In genomic region chr17:30792396-30792795, GRCm38 (mm10) we compare ENCODE assay signal across 20 mouse cellular contexts.
DNase-seq lines count a peak whose midpoint lies in the region; ATAC-seq lines count a peak whose summit lies in the region.
"Had no signal": no experiment of that assay in that cellular context is flagged by ENCODE, and none has a peak within 500 bp of the region (broad histone marks: within the 10 kb centered on the region; RNA-seq: fewer than 3 reads in every experiment).

No protein-coding gene starts in this region.

- no peak overlapping the region for H3K9ac ChIP-seq in forebrain, embryonic 14.5 days (ENCODE audit: low read length)

- ATAC-seq in forebrain, embryonic 14.5 days, result no peak
- ATAC-seq: activated CD4-positive, CD25-positive, alpha-beta regulatory T cell, adult 4 months; CD4-positive, CD25-positive, alpha-beta regulatory T cell, adult 4 months; Patski had no signal

- 55% methylated on average over 6 of the region's 6 CpGs for WGBS in forebrain, embryonic 14.5 days
- WGBS in forebrain, embryonic 10.5 days, result 89% methylated on average over 6 of the region's 6 CpGs
- 86% methylated on average over 6 of the region's 6 CpGs for WGBS in heart, embryonic 10.5 days

- no peaks in the 10 kb centered on the region for H3K9me3 ChIP-seq in forebrain, embryonic 14.5 days (replicated peaks; ENCODE audit: control insufficient read depth, low read length)
- H3K9me3 ChIP-seq in forebrain, embryonic 10.5 days, result no peaks in the 10 kb centered on the region
- H3K9me3 ChIP-seq in heart, embryonic 10.5 days, result no peaks in the 10 kb centered on the region

- no peak overlapping the region for H3K27ac ChIP-seq in forebrain, embryonic 14.5 days (ENCODE audit: low read depth, low read length)
- H3K27ac ChIP-seq in forebrain, embryonic 10.5 days, result no peak overlapping the region
- H3K27ac ChIP-seq in heart, embryonic 10.5 days, result no peak overlapping the region

- H3K4me1 ChIP-seq in forebrain, embryonic 14.5 days (ENCODE audit: control insufficient read depth, insufficient read depth, low read length), result no peaks in the 10 kb centered on the region
- H3K4me1 ChIP-seq in forebrain, embryonic 10.5 days, result no peaks in the 10 kb centered on the region
- H3K4me1 ChIP-seq in heart, embryonic 10.5 days, result no peaks in the 10 kb centered on the region

- no peak overlapping the region for H3K4me2 ChIP-seq in forebrain, embryonic 14.5 days (ENCODE audit: low read length)

- no peaks in the 10 kb centered on the region for H3K27me3 ChIP-seq in forebrain, embryonic 14.5 days (replicated peaks; ENCODE audit: control insufficient read depth, insufficient read depth, low read length)
- no peaks in the 10 kb centered on the region for H3K27me3 ChIP-seq in forebrain, embryonic 10.5 days (ENCODE audit: poor library complexity, severe bottlenecking)
- no peaks in the 10 kb centered on the region for H3K27me3 ChIP-seq in heart, embryonic 10.5 days (ENCODE audit: insufficient read depth, poor library complexity, severe bottlenecking)
- H3K27me3 ChIP-seq: CH12.LX had no signal

- H3K4me3 ChIP-seq in forebrain, embryonic 14.5 days (ENCODE audit: low read depth, low read length), result no peak overlapping the region
- no peak overlapping the region for H3K4me3 ChIP-seq in forebrain, embryonic 10.5 days
- no peak overlapping the region for H3K4me3 ChIP-seq in heart, embryonic 10.5 days

- no peaks in the 10 kb centered on the region for H3K36me3 ChIP-seq in forebrain, embryonic 14.5 days (ENCODE audit: control insufficient read depth, insufficient read depth, low read length)
- H3K36me3 ChIP-seq in forebrain, embryonic 10.5 days (replicated peaks), result no peaks in the 10 kb centered on the region
- no peaks in the 10 kb centered on the region for H3K36me3 ChIP-seq in heart, embryonic 10.5 days

- intact Hi-C loops in heart, postnatal 25 days (cut with DNase I), result no loop called here

- DNase-seq in forebrain, embryonic 14.5 days (ENCODE audit: low spot score), result peak; percentile 7
- DNase-seq in forebrain, embryonic 10.5 days (ENCODE audit: extremely low spot score, low spot score), result no peak
- peak; percentile 78 for DNase-seq in heart, adult 11 months
- no peak for DNase-seq in heart, adult 8-10 months (ENCODE audit: low spot score)
- DNase-seq in heart, embryonic 10.5 days (ENCODE audit: low spot score), result peak; percentile 67
- DNase-seq in heart, postnatal 25 days (ENCODE audit: low spot score), result no peak
- DNase-seq: adrenal gland, adult 2 months; adrenal gland, adult 8-10 months; adrenal gland, postnatal 10 days; adrenal gland, postnatal 14 days; adrenal gland, postnatal 25 days; adrenal gland, postnatal 36 days; B cell, adult 2 months; cerebellum, adult 11 months; cerebellum, adult 11-12 months; cerebellum, adult 18-20 months had no signal

Comparison
In these comparisons a context has a peak if more than half of its experiments do, and no peak if none do; other contexts are left out.
1. DNase-seq: peak in forebrain, embryonic 14.5 days (single experiment), heart, adult 11 months (single experiment) and heart, embryonic 10.5 days (single experiment); none in forebrain, embryonic 10.5 days (single experiment), heart, adult 8-10 months (single experiment) and heart, postnatal 25 days (single experiment).